Mouse (Mus musculus): ENCODE data around the gene Hand2.

DNA sequence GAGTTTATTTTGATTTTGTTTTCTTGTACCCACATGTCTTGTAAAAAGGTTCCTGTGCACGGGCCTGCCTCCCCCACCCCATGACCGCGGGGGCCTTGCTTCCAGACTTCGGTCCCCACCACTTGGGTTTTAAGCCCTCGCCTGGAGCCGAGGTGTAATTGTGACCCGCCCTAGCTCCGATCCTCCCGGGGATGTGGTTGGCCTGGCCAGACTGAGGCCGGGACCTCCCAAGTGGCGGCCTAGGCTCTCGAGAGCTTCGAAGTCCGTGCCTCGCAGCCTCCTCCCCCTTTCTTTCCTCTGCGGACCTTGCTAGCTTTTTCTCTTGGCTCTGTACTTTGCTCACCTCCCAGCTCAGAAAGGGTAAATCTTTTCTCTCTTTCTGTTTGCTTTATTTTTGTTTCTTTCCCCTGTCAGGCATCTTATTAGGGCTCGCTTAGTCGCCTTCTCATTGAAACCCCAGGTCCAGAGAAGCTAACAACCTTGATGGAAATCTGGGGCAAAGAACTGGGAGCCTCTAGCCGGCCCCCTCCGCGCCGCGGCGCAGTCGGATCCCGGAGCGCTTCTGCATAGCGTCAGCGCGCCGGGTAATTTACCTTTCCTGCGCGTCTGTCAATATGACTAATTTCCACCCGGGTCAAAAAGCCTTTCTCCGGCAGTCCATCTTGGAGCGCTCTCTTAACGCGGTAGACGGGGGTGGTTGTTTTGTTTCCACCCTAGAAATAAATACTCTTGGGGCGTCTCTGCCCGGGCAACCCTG lies 13.2 kb downstream of the Hand2 start:
- TF ChIP-seq POLR2A (IDR thresholded peaks at IDR 0.05; ENCODE audit: insufficient read length, low read depth) (no peak), SRF (IDR thresholded peaks at IDR 0.05; ENCODE audit: control insufficient read depth, insufficient read length, low read depth) (no peak), MYOG (IDR thresholded peaks at IDR 0.05; ENCODE audit: control insufficient read depth in 1 of 3, insufficient read depth in 1 of 3, insufficient read length in 2 of 3, low read depth in 2 of 3) (no peak)

Data from myocyte (in vitro differentiated cells).